Mouse (Mus musculus) ES-E14 (cell line): ENCODE results near the gene Coro1c.

Experiments
- CHD2 ChIP-seq: IDR thresholded peaks from 2 replicates; pipeline ENCODE4 v1.6.1; 2014; ENCODE audit warnings: mild to moderate bottlenecking, low read depth, low read length, inconsistent platforms
- MAFK ChIP-seq: IDR thresholded peaks from 2 replicates; pipeline ENCODE4 v1.6.1; 2014; ENCODE audit warnings: mild to moderate bottlenecking, low read depth, low read length, inconsistent platforms; ENCODE audit not compliant: insufficient read depth
- ZC3H11A ChIP-seq: IDR thresholded peaks from 2 replicates; pipeline ENCODE4 v1.6.1; 2012; ENCODE audit warnings: low read depth, mild to moderate bottlenecking, inconsistent platforms, low read length, borderline replicate concordance

GRCm38 (mm10) chr5:113833316-113833947 lies 75.1 kb downstream of the Coro1c start:
- TF ChIP-seq ZC3H11A (no peak), CHD2 (no peak), MAFK (no peak)
